Mouse (Mus musculus): ENCODE results near the gene Rapgef1.
"Not testable (repeated sequence)": the region's sequence is repeated elsewhere in the genome, so short reads cannot be mapped to it uniquely, and the experiment has no call there.

Gene Rapgef1

DNA sequence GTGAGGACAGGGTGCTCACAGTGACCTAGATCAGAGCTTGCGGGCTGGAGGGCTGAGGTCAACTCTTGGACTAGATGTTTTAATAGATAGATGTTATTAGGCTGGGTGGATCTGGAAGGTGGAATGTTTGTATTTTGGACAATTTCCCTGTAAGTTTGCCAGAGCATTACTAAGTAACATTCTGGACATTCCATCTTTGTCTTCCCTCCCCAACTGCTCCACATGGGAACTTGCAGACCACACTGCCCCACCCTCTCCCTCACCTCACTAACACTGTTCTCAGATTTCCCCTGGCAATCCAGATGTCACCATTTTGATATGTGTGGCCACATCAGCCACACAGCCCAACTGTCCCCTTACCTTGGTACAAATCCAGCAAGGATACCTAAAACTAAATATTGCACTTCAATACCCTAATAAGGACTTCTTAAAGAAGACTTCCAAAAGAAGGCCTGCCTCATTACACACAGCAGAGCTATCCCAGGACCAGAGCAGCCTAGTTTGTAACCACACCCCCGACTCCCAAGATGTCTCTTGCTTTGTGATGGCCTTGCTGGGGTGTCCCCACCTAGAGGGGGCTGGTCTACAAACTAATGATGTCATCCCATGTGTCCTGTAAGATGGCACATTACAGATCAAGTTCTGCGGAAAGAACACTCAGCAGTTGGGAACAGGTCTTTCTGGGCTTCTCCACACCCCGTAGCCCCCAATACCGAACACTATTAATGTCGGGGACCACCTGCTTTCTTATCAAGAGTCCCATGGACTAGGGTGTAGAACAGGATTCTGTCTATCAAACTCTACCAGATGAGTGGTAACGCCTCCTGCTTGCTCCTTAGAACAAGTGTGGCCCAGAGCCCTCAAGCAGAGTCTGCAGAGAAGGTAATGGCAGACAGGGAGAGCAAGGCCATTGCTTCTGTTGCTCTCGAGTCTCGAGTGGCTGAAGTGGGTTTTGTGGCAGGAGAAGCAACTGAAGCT is 83.9 kb downstream of the Rapgef1 start:
- DNase-seq (ENCODE audit: low spot score) = no peak

DNA sequence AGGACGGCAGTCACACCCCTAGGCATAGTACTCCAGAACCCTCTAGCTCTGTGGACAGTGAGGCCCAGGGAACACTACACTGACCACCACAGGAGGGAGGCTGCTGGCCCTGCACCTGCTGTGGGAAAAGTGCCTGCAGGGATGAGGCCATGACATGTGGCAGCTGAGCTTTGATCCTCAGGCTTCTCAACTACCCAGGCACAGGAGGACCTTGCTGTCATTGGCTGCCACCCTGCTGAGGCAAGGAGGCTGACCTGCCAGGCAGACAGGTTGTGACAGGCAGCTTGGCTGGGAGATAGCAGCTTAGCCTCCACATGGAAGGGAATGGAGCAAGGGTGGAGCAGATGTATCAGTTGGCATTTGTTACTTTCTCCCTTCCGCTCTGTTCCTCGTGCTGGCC is 86.0 kb downstream of the Rapgef1 start:
- DNase-seq (ENCODE audit: low spot score) = no peak

DNA sequence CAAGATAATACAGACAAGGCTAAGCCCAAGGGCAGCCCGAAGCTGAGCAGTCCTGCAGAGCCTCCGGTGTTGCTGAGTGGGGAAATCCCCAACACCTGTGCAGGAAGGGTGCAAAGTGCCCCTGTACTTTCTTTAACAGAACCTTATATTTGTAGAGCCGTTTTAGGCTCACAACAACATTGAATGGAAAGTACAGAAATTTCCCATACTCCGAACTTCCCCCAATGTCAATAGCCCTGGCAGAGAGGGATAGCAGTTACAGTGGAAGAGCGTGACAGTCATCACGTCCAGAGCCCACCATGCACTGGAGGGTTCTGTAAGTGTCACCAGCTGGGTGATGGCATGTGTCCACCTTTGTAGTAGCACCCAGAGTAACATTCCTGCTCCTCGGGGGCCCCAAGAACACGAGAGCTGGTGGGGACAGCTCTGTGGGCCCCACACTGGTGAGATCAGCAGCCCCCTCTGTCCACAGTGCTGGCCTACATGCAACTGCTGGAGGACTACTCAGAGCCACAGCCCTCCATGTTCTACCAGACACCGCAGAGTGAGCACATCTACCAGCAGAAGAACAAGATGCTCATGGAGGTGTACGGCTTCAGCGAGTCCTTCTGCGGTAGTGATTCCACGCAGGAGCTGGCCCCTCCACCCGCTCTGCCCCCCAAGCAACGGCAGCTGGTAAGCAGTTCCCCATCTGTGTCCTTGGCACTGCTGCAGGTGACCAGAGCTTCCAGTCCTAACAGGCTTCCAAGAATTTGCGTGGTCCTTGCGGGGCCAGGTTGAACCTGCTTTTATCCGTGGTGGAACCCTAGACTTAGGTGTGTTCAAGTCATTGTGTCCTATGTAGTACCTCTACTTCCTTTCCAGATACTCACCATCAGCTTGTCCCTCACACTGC is 87.5 kb downstream of the Rapgef1 start:
- DNase-seq (ENCODE audit: low spot score) = no peak

DNA sequence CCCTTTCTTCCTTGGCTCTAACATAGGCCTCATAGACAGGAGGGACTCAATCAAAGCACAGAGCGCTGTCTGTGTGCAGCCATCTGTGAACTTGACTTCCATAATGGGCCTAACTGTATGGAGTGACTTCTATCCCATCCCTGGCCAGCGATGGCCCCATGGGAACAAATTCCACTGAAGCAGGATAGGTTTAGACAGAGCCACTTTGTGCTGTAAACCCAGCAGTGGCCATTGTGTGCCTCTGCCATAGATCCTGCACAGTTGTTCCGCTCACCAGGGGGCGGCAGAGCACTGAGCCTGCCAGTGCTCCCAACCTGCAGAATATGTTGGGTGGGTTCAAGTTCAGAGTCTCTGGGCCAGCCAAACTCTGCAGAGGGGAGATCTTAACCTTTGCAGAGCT is 88.2 kb downstream of the Rapgef1 start:
- no peak for DNase-seq (ENCODE audit: low spot score)

DNA sequence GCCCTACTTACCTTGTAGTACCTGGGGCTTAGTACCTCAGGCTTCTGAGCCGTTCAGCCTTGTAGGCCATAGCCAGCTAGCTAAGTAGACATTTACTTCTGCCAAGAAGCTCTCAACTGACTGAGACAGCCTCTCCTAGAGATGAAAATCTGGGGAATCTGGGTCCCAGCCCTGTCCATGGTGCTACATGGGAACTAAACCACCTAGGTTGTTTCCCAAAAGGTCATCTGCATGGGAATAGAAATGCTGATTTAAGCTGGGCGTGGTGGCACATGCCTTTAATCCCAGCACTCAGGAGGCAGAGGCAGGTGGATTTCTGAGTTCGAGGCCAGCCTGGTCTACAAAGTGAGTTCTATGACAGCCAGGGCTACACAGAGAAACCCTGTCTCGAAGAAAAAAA is 88.7 kb downstream of the Rapgef1 start:
- not testable (repeated sequence) for DNase-seq (ENCODE audit: low spot score)

DNA sequence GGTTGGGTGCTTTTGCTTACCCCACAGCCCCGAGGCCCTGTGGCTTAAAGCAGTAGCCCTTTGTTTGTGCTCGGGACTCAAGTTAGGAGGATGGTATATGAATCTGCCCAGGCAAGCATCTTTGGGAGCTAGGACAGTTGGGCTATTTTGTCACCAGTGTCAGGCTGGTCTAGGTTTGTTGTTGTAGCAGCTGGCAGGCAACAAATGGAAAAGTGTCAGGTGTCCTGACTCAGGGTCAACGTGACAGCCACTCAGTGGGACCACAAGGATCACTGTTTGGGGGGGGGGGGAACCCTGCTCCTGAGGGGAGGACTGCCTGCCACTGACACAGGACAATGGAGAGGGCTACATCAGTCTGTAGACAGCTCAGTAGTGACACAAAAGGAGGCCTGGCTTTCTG is 91.5 kb downstream of the Rapgef1 start:
- no peak for DNase-seq (ENCODE audit: low spot score)

DNA sequence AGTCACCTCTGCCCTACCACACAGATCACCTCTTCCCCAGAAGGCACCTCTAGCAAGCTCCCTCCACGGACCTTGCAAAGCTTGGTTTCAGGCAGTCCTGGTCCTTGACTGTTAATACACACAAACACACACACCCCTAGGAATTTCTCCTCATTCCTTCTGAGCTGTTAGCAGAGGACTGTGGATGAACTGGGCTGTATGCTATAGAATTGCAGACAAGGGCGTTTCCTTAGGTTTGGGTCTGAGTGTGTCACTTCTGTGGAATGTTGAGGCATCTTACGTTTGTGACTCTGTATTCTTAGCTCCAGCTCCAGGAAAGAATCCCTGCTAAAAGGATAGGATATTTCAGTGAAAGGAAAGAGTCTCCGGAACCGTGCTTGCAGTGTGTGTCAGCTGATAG is 92.4 kb downstream of the Rapgef1 start:
- DNase-seq (ENCODE audit: low spot score) = no peak

DNA sequence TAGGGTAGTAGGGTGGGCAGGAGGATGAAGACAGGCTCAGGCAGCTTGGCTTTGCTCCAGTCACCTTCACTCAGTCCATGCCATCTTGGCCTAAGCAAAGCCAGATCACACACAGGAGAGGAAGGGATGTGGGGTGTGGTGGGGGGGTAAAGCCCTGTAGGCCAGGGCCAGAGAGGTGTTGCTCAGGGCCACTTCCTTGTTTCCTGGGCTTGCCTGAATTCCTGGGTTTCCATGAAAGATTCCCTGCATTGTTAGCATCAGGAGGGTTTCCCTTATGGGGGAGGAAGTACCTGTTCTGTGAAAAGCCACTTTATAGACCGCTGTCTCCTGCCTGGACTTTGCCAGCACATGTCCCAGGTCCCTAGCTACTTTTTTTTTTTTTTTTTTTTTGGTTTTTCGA is 94.0 kb downstream of the Rapgef1 start:
- DNase-seq (ENCODE audit: low spot score) = no peak

DNA sequence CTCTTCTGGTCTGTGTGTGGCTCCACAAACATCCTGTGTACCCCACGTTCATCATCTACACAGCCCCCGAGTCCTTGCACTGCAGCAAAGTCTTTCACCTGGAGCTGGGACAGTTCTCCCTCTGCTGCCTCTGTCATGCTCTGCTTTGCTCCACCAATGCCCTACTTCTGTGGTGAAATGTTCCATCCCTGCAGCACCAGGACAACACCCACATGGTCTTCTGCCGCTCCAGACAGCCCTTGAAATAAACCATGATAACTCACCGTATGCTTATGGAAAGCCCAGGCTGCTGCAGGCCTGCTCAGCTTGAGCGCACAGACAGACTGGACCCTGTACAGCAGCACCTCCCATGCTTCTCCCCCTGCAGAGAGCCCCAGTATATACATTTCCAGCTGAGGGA is 94.6 kb downstream of the Rapgef1 start:
- DNase-seq (ENCODE audit: low spot score) = no peak

DNA sequence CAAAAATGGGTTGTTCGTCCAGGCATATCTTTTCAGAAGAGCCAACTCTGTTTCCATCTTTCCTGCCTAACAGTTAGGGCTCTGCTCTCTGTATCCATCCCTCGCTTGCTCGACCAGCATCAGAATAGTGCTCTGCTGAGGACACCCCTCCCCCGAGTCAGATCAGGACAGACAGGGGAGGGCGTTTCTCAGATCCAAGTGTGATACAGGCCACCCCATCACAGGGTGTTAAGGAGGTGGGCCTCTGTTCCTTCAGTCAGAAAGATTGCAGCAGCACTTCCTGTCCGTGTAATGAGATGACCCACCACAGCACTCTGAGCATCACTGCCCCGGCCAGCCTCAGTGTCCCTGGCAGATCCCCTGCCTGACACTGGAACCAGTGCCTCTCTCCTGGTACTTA is 96.6 kb downstream of the Rapgef1 start:
- DNase-seq (ENCODE audit: low spot score) = no peak

DNA sequence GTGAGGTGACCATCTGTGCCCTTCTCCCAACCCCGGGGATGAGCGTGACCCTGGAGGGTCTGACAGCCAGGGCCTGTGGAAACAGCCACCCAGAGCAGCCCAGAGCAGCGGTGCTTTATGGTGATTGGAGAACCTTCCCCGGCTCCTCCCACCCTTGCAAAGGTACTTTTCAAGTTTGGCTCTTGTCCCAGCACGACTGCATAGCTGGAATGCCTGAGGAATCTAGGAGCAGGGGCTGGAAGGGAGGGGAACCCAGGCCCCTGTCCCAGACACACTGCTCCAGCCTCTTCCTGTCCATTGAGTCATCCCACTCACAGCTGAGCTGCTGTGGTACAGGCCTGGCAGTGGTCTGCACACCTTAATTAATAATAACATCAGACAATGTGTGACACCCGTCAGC is 97.2 kb downstream of the Rapgef1 start:
- no peak for DNase-seq (ENCODE audit: low spot score)

DNA sequence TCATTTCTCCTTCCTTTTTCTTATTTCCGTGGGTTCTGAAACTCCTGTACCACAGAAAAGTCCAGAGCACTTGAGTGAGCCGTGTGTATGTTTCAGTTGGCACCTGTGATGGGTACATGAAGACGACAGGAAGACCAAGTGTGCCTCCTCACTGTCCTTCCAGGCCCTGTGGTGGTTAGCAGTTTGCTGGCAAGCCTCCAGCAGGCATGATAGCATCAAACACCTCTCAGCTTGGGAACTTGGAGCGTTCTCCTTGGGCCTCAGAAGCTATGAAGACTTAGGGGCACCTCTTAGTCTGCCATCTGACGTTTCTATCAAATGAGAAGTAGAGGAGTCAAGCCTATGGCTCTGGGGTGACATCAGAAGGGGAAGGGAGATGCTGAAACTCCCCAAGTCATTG is 99.1 kb downstream of the Rapgef1 start:
- no peak for DNase-seq (ENCODE audit: low spot score)

DNA sequence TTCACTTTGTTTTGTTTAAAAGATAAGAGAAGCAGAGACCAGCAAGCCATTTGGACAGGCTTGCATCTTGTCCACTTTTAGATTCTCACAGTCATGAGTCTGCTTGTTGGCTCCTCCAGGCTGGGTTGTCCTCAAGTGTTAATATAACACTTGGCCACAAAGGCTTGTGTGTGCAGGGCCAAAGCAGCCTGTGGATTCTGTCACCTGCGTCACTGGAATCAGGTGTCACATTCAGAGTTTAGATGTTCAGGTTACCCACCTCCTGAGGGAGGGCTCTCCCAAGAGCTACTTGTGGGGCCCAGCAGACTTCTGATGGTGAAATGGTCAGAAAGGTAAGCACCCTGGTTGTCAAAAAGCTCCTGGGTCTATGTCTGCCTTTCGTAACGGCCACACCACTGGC is 103.6 kb downstream of the Rapgef1 start:
- DNase-seq (ENCODE audit: low spot score) = no peak

DNA sequence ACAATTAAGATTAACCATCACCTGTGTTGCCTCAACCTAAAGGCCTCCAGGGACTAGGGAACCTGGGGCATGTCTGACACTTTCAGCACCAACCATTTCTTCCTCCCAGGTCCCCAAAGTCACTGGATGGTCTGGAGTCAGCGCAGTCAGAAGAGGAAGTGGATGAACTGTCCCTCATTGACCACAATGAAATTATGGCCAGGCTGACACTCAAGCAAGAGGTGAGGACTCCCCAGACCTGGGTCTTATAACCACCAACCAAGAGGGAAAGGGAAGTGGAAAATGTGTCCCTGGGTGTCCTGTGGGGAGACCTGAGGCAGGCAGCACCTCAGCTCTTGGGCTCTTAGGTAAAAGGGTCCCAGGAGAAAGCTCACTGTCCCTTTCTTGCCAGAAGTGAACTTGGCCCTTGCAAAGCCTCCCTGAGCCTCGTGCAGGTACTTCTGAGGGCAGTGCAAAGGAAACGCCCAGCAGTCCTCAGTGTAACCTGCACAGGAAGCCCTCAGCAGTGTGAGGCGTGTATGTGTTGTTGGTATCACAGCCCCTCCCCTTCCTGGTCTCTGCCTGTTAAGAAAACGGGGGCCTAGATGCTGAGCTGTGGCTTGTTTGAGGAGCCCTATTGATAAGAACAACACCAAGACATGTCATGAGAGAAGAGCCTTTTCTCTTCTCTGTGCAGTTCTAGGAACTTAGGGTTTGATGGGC is 105.3 kb downstream of the Rapgef1 start:
- DNase-seq (ENCODE audit: low spot score) = no peak

DNA sequence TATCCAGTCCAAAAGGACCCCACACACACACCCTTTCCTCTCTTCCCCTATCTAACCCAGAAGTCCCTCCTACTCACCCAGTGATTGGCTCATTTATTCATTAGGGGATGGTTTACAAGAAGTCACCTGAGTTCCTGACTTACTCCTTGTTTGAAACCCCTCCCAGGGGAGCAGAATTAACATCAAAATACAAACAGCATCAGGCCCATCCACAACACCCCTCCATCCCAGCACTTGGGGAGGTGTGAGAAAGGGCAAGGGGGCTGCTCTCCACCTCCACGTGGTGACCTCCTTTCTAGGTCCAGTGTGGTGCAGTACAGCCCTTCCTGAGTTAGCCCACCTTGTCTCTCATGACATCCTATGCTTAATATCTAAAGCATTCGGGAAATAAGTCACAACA is 110.0 kb downstream of the Rapgef1 start:
- no peak for DNase-seq (ENCODE audit: low spot score)

DNA sequence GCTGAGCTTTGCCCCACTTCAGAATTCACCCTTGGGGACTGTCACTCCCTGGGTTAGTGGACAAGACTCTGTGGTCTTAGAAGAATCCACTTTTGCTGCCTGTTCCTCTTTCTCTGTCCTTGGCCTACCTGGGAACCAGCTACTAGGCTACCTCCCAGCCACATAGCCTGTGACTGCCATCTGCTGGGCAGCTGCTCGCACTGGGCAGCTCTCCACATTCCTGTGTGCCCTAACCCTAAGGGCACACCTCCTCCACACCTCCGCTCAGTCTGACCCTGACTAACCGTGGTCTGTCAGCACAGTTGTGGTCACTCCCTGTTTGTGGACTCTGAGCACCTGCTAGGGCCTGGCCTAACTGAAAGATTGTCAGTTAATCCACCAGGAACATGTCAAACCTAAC is 112.0 kb downstream of the Rapgef1 start:
- no peak for DNase-seq (ENCODE audit: low spot score)

DNA sequence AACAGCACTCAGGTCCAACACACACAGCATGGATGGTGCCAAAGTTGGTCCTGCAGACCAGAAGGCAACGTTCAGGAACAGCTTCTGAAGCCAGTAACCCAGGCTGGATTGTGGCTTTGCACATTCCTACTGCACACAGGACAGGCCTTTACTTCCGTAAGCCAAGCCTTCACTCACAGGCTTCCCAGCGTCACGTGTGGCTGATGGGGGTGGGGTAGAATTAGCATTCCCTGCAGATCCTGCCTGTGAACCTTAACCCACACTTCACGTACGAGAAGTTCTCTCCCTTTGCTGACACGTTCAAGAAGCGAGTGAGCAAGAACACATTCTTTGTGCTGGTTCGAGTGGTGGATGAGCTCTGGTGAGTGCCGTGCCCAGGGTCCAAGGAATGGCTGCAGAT is 113.0 kb downstream of the Rapgef1 start:
- DNase-seq (ENCODE audit: low spot score) = no peak

DNA sequence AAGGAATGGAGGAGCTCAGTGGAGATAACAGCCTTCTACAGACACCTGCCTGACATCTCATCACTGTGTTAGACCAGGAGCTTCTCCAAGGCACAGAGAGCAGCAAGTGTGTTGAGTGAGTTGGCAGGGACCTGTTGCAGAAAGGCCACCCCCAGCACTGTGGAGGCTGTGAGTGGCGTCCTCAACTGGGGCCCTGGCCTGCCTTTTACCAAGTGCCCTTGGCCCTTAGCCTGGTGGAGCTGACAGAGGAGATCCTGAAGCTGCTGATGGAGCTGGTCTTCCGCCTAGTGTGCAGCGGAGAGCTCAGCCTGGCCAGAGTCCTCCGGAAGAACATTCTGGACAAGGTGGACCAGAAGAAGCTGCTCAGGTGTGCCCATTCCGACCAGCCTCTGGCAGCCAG is 113.8 kb downstream of the Rapgef1 start:
- DNase-seq (ENCODE audit: low spot score) = no peak

DNA sequence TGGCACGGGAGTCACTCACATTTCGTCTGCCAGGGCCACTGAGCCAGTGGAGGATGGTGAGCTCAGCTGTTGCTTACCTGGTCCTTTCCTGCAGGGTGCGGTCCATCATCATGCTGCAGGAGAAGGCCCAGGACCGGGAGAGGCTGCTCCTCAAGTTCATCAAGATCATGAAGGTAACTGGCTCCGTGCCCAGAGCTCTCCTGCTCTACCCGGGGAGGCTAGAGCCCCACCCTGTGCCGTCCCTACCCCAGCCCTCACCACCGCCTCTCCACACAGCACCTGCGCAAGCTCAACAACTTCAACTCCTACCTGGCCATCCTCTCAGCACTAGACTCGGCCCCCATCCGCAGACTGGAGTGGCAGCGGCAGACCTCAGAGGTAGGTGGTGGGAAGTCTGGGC is 116.2 kb downstream of the Rapgef1 start:
- no peak for DNase-seq (ENCODE audit: low spot score)

DNA sequence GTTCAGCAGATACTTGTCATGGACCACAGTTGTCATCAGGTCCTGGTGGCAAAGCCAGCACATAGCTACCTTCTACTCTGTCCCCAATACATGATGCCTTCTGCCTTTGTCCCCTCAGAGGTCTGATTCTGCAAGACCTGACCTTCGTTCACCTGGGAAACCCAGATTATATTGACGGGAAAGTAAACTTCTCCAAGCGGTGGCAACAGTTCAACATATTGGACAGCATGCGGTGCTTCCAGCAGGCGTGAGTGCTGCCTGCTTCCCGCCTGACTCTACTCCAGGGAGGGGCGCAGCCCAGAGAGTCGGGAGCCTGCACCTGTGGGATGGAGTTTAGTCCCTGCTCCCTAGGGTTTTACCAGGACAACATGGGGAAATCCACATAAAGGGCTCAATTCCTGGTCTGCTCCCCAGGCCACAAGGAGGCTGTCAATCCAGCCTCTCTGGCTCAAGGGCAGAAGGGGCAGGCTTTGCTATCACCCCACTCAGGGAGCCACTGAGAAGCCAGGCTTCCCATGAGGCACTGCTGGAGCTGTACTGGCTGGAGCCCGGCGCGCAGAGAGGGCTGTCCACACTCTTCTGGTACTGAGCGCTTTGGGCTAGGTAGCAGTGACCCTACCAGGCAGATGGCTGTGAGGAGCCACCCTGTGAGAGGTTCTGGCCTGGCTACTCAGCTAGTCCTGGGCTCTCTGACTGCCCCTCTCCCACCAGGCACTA is 117.8 kb downstream of the Rapgef1 start:
- DNase-seq (ENCODE audit: low spot score) = no peak

DNA sequence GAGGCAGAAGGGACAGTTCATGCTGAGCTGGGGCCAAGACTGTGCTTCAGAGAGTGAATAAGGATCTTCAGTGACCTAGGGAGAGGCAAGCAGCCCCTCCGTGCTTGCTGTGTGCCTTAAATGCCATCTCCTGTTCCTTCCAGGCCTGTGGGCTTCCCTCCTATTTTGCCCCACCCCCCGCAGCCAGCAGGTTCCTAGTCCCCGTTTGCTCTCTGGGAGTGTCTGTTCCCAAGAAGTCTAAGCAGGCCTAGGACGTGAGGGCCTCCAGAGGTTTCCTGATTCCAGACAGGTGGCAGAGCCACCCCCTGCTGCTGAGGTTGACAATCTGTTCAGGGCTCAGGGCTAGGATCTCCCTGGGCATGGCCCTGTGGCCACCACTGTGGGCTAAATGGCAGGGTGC is 119.3 kb downstream of the Rapgef1 start:
- DNase-seq (ENCODE audit: low spot score) = no peak

DNA sequence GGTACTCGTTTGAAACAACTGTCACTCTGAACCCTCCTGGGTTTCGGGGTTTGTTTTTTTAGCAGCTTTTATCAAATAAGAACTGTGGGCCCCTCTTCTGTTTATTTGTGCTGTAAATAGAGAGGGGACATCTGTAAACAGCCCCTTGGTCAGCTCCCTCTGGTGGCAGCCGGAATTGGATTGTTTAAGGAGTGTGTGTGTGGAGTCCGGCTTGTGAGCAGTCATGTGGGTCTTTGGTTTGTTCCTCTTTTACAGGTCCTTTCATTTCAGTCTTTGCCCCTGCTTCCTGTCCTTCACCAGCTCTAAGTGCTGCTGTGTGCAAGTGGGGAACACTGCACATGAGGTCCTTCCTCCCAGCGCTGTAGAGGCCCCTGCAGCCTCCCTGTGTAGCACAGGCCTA is 119.8 kb downstream of the Rapgef1 start:
- DNase-seq (ENCODE audit: low spot score) = no peak
